Mouse (Mus musculus): ENCODE results near the gene Tmem95.
A peak's percentile ranks its signal among the peaks of the same experiment; 100 is the strongest.

Tmem95 gene

DNA sequence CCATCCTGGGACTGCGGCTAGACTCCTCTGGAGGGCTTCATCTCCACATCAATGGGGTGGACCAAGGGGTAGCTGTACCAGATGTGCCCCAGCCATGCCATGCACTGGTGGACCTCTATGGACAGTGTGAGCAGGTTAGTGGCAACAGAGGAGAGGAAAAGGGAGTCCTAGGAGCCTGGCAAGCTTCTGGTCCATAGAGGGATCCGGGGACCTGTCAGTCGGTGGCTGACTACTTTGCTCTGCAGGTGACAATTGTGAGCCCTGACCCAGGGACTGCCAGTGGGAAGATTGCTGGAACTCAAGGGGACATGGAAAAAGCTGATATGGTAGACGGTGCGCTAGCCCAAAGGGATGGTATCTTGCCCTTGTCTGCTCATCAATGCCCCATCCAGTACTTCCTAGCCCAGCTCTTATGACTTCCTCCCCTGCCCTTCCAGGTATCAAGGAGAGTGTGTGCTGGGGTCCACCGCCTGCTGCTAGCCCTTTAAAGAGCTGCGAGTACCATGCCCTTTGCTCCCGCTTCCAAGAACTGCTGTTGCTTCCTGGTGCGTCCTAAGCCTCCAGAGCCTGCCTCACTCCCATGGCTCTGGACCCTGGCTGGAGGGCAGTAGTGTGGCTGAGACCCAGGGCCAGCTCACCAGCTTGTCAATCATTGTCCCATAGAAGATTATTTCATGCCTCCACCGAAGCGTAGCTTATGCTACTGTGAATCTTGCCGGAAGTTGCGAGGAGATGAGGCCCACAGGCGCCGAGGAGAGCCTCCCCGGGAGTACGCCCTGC is 33.2 kb upstream of the Tmem95 start:
- DNase-seq (ENCODE audit: low read depth, low spot score), result no peak

DNA sequence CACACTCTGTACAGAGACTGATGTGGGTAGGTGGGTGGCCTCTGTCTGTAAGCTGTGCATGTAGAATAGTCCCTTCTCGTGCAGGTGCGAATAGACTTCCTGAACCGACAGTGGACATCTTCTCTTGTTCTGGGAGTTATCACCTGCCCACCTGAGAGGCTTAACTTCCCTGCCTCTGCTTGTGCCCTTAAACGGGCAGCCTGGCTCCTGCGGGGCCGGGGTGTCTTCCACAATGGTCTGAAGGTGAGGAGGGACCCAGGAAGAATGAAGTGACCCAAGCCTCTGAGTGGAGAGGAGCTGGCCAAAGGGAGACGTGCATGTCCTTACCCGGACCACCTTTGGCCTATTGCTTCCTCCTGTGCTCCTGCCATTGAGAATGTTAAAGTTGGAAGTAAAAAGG is 32.4 kb upstream of the Tmem95 start:
- no peak for DNase-seq (ENCODE audit: low read depth, low spot score)

DNA sequence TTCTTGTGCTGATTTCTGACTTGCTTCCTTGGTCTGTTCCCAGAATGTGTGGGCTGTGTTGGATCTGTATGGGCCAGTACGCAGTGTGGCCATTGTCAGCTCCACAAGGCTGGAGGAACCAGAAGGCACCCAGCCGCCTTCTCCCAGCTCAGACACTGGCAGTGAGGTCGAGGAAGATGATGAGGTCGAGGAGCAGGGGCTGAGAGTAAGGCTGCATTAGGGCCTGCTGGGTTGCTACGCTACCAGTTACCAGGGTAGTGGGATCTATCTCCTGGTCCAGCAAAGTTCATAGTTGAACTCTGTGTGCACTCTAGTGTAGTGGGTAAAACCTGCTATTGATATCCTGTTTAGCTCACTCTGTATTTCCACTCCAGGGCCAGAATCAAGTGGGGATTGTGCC is 31.4 kb upstream of the Tmem95 start:
- no peak for DNase-seq (ENCODE audit: low read depth, low spot score)

- no peak for DNase-seq (ENCODE audit: low read depth, low spot score)
These were observed 30.8 kb upstream of the Tmem95 start for GRCm38 (mm10) chr11:69908645-69909044.

- DNase-seq (ENCODE audit: low read depth, low spot score), result no peak
These were observed 26.5 kb upstream of the Tmem95 start for GRCm38 (mm10) chr11:69904311-69904710.

DNA sequence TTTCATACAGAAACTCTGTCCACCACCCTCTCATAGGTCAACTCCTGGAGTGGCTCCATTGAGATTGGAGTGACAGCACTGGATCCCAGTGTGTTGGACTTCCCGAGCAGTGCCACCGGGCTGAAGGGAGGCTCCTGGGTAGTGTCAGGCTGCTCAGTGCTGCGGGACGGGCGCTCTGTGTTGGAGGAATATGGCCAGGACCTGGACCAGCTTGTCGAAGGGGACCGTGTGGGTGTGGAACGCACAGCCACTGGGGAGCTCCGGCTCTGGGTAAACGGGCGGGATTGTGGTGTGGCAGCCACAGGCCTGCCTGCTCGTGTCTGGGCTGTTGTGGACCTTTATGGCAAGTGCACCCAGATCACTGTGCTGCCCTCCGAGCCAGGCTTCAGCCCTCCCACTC is 25.2 kb upstream of the Tmem95 start:
- DNase-seq (ENCODE audit: low read depth, low spot score), result no peak

GRCm38 (mm10) chr11:69901993-69902392 is 24.2 kb upstream of the Tmem95 start:
- peak; percentile 31 for DNase-seq (ENCODE audit: low read depth, low spot score)

DNA sequence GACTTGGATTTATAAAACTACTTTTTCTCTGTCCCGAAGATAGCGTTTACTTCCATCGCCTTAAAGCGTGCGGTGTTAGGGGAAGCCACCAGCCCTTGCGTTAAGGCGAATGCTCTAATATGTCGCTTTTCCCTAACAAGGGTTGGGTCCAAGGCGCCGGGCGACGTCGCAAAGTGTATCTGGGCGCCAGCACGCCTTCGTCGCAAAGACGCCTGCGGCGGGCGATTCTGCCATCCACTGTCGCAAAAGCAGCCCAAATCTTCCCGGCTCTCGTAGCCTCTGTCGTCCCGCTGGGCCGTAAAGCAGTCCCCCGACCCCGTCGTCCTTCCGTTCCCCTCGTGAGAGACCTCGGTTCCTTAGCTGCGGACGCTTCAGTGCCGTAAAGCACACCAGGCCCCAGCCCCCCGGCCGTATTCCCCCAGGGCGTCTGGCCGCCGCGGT is 23.6 kb upstream of the Tmem95 start:
- peak; percentile 100 for DNase-seq (ENCODE audit: low read depth, low spot score)

- peak; percentile 98 for DNase-seq (ENCODE audit: low read depth, low spot score)
These were observed 22.9 kb upstream of the Tmem95 start, which contains the start of the genes 2810408A11Rik and Neurl4 for GRCm38 (mm10) chr11:69900471-69901405. Gene 2810408A11Rik (minus strand): TSS chr11:69900987. Gene Neurl4 (plus strand): TSS chr11:69901072.

DNA sequence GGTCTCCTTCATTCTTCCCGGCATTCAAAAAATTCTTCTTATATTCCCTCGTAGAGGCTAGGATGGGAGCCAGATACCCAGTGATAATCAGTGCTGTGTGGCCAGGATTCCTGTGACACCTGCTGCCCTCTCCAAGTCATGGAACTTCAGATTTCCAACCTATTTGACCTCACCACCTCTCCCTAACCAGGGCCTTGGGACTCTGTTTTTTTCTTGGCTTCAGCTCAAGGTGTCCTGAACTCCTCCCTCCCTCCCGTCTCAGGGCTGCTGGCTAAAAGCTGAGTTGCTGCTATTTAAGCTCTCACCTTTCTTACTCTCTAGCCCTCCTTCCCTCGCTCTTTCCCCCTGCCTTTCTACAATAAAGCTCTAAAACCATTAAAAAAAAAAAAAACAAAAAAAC is 22.1 kb upstream of the Tmem95 start:
- no peak for DNase-seq (ENCODE audit: low read depth, low spot score)

DNA sequence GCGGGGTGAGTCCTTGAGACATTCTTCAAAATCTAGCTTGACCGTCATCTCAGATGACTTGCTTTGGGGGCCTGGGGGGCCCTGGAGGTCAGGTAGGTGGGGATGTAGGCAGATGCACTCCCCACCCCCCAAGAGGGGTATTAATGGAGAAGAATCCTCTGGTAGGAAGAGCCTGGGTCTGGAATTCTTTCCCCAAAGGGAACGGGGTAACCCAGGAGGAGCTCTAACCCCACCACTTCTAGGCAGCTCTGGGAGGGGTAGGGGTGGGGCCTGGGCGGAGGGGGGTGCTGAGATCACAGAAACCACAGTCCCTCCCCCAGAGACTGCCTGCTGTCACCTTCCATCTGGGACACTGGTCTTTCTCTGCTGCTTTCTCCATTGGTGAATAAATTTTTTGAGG is 17.5 kb upstream of the Tmem95 start, which contains the start of gene Acap1:
Gene Acap1, minus strand, starts transcription at position 249 of the 400 bp plus-strand sequence.
- DNase-seq (ENCODE audit: low read depth, low spot score), result no peak

DNA sequence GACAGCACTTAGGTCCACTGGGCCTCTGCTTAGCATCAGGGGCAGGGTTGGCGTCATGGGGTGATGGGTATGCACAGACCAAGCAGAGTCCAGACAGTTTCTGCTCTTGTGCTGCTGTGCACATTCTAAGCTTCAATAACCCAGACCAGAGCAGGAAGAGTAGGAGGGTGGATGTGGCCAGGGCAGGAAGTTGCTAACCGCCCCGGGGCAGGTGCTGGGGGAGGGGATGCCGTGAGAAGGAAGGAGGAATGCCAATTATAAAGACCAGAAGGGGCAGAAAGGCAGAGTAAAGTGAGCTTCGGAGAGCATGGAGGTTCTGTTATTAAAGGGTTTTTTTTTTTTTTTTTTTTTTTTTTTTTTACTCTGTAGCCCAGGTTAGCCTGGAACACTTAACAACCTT is 16.9 kb upstream of the Tmem95 start:
- no peak for DNase-seq (ENCODE audit: low read depth, low spot score)

GRCm38 (mm10) chr11:69891482-69891881 is 13.7 kb upstream of the Tmem95 start:
- DNase-seq (ENCODE audit: low read depth, low spot score), result peak; percentile 81

DNA sequence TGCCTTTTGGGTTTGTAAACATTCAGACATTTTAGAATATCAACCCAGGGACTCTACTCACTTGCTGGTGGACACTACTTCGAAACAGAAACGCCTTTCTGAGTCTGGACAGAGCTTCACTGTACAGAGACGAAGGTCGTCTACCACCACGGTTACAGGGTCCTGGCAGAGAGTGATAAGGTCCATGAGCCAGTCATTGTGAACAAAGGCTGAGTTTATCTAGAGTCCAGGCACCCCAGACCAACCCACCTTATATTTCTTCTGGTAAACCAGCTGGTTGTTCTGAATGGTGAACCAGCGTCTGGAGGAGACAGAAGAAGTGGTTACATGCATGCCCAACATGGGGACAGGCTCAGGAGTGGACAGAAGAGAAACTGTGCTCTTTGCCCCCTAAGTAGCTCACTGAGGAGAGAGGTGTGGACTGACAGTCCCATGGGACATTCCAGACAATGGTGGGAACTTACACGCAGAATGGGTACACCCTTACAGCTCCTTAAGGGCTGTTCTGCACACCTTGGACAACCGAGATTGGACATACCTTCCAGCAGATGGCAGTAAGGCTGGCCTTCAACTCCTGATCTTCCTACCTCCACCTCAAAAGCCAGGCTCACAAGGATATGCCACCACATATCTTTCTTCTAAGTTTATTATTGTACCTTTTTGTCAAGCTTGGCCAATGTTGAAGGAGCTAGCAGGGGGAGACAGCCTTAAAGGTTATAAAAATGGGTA is 9.3 kb upstream of the Tmem95 start:
- DNase-seq (ENCODE audit: low read depth, low spot score), result no peak

GRCm38 (mm10) chr11:69884663-69885062 is 6.8 kb upstream of the Tmem95 start:
- no peak for DNase-seq (ENCODE audit: low read depth, low spot score)

GRCm38 (mm10) chr11:69884240-69884639 is 6.4 kb upstream of the Tmem95 start:
- no peak for DNase-seq (ENCODE audit: low read depth, low spot score)

DNA sequence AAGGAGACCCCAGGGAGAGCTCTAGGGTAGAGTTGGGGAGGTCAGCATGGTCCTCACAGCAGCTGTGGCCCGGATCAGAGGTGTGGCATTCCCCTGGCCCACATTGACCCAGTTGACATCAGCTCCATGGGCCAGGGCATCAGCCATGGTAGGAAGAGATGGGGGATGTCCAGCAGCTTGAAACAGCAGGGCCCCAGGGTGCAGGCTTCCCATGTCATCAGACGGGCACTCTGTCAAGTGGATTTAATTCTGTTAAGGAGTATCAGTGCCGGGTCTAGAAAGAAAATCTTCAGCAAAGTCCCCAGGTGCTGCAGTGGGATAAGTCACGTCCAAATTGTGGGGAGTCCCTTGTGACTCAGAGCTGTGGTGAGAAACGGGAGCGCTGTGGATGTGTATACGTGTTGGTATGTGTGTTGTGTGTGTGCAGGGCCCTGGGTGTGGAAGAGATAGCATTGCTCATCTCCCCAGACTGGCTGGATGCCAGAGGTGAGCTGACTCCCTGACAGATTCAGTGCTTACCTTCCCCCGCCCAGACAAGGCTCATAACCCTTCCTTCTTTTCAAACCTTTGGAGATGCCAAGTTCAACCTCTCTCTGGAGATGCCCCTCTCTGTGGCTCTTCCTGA is 5.8 kb upstream of the Tmem95 start:
- DNase-seq (ENCODE audit: low read depth, low spot score), result no peak

GRCm38 (mm10) chr11:69883066-69883465 is 5.2 kb upstream of the Tmem95 start:
- peak; percentile 31 for DNase-seq (ENCODE audit: low read depth, low spot score)

DNA sequence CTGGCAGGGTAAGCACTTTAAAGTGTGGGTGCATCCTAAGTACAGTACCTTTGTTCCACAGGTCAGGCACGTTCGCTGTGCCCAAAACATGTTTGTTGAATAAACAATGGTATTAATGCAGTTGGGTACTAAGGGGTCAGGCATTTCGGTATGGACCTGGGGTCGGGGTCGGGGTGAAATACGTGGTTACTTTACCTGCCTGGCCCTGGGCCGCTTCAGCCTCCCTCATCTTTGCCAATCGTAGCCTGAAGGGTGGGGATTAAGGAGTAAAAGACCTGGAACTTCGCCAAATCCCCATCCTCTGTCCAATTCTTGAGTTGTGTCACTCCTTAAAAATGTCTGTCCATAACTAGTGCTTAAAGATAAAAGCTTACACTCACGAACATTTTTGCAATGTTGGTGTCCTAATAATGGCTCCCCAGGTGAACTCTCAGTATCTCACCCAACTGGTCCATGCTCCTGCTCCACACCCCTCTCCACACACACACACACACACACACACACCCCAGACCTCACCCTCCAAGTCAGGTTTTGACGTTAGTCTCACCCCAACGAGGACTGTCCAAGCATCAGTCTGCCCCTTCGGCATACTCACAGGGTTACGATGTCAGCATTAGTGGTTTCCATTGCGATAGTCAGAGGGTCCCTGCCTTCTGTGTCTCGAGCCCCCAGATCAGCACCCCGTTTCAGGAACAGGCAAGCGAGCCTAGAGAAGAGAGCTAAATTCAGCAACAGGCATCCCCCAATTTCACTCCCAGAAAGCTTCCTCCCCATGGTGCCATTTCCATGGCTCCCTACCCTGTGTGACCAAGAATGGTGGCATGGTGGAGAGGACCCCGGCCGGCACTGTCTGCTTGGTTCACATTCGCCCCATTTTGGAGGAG is 4.2 kb upstream of the Tmem95 start:
- DNase-seq (ENCODE audit: low read depth, low spot score), result no peak
